Mouse (Mus musculus) heart, postnatal 10 days (tissue): ENCODE measurements around the gene Slc6a1. TPM values are rescaled to one million over a fixed set of nuclear protein-coding genes. Genes with fewer than 3 reads are reported as not detected.
"Not testable (repeated sequence)": the region's sequence is repeated elsewhere in the genome, so short reads cannot be mapped to it uniquely, and the experiment has no call there.

Experiments
- DNase-seq, 2 experiments: peaks; one replicate each; pipeline ENCODE4 v3.0.0; 2021
- intact Hi-C: fragments of 180-260 bp; cut with DNase I; formaldehyde crosslinking; loops from one replicate; pipeline ENCODE4 v1.15.1; 2025
- total RNA-seq, 2 experiments: library from RNA; stranded (reverse); gene quantifications; 2 replicates each; pipeline ENCODE4 v1.2.3; 2021

The Slc6a1 gene
- total RNA-seq, 2 experiments from 2014 or later = 0.10 to 0.20 TPM

DNA sequence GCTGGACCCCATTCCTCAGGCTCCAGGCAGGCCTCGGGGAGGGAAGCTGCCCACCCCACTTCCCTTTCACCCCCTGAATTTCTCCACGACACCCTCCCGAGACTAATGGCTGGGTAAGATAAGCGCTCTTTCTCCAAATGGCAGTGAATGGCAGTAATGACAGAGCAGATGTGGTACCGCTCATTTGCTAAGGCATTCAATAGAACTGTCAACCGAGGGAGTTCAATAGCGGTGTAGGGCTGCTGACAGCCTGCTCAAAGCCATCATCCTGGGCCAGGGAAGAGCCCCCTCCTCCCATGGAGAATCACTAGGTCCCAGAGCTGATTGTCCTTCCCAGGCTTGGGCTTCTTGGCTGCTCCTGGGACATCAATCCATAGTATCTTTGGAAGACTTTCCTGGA lies 6.7 kb downstream of the Slc6a1 start:
- DNase-seq = no peak
- intact Hi-C loops = no loop called here

DNA sequence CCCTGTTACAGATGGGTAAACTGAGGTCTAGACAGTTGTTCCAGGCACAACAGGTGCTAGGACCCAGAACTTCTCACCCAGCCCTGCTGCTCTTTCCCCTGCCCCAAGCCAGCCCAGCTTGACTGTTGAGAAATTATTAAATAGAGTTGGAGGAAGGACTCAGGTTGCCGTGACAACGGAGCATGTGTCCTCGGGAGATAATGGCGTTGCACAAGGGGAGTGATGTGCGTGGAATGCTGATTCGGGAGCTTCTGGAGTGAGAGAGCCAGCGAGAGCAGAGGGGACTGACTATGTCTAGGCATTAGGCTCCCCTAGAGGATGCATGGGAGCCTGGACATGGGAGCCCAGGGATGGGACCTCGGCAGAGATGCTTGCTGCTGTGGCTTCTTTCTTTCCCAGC lies 7.7 kb downstream of the Slc6a1 start:
- intact Hi-C loops = no loop called here
- no peak for DNase-seq

- intact Hi-C loops = no loop called here
These were observed 8.5 kb downstream of the Slc6a1 start for GRCm38 (mm10) chr6:114290929-114291328.

GRCm38 (mm10) chr6:114291396-114291795 lies 9.0 kb downstream of the Slc6a1 start:
- DNase-seq = no peak
- intact Hi-C loops = no loop called here

More at GRCm38 (mm10) chr6:114290929-114291328, 8.5 kb downstream of the Slc6a1 start:
- DNase-seq = no peak

DNA sequence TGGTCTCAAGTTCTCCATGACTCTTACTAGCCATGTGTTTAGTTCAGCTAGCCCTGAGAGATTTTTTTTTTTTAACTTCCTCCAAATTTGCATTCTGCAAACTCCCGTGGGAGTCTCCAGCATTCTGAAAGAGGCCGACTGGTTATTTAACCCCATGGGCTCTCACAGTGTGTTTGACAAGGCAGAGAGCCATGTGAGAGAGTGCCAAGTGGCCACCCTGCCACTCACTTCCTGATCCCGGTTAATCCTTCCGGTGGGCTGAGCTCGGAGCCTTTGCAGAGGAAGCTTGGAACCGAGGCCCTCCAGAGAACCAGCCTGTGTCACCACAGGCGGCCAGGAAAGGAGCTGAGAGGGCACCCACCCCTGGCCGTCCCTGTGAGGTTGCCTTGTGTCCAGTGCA lies 11.1 kb downstream of the Slc6a1 start:
- intact Hi-C loops = no loop called here
- peak in 1 of 2 experiments; percentile 11 for DNase-seq

DNA sequence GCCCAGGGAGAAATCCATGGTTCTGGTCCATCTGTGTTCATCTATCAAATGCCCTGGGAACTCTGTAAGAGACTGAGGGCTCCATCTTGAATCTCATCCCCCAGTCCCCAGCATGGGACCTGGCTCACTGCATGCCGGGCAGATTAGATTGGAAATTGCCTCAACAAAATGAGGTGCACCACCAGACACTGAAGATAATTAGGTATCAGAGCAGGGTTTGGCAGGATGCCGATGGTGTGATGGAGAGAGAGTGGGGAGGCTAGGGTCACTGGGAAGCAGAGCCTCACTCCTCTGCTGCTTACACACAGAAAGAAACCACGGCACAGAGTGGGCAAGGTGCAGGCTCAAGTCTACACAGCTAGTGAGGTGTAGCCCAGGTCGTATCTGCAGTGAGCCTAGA lies 12.7 kb downstream of the Slc6a1 start:
- intact Hi-C loops = no loop called here
- DNase-seq = no peak

DNA sequence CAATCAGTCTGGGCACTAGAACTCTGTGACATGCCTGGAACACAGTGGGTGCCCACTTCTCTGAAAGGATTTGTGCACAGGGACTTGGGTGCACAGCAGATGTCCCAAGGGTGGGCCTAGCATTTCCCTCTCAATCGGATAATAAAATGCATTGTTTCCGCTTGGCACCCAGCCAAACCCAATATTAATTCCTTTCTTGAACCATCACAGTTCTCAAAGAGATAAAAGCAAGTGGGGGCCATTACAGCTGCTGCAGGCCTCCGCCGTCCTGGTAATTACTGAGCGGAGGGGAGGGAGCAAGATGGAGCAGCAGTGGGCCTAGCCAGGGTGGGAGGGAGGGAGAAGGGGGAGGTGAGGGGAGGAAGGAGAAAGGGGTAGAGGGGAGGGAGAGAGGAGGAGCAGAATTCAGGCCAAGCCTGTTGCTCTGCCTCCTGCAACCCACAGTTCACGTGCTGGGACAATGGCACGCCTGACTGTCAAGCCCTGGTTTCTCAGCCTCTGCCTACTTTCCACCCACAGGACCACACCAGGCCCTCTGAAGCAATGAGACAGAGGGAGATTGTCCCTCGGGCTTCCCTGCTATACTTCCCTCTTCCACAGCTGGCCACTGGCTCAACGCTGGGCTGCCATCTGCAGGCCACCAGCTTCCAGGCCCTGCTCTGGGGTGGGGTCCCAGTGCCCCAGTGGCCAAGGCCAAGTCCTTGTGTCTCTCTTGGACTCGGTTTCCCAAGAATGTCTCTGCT lies 15.0 kb downstream of the Slc6a1 start:
- intact Hi-C loops = no loop called here
- DNase-seq = no peak

DNA sequence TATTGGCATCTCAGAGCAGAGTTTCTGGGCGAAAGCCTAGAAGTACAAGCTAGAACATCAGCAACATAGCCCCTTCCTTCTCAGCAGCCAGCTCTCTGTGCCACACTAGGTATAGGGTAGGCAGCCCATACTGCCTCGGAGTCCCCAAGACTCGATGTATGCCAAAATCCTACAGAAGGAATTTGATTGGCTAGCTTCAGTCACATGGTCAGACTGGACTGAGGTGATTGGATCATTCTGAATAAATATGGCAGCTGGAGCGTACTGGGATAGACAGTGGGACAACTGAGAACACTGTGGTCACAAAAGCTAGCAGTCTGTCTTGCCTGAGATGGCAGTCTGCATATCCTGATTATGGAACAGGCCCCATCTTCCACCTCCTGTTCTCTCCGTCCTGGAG lies 17.3 kb downstream of the Slc6a1 start:
- intact Hi-C loops = no loop called here
- DNase-seq = no peak

GRCm38 (mm10) chr6:114300737-114301136 lies 18.3 kb downstream of the Slc6a1 start:
- no peak for DNase-seq
- intact Hi-C loops = no loop called here

GRCm38 (mm10) chr6:114304668-114305067 lies 22.2 kb downstream of the Slc6a1 start:
- no peak for DNase-seq
- intact Hi-C loops = no loop called here

GRCm38 (mm10) chr6:114320511-114320910 lies 38.1 kb downstream of the Slc6a1 start:
- intact Hi-C loops = no loop called here
- no peak for DNase-seq

- DNase-seq = no peak
- intact Hi-C loops = no loop called here
These were observed 38.7 kb downstream of the Slc6a1 start for GRCm38 (mm10) chr6:114321146-114321545.

- DNase-seq = no peak
- intact Hi-C loops = no loop called here
These were observed 40.5 kb downstream of the Slc6a1 start for GRCm38 (mm10) chr6:114322914-114323313.

DNA sequence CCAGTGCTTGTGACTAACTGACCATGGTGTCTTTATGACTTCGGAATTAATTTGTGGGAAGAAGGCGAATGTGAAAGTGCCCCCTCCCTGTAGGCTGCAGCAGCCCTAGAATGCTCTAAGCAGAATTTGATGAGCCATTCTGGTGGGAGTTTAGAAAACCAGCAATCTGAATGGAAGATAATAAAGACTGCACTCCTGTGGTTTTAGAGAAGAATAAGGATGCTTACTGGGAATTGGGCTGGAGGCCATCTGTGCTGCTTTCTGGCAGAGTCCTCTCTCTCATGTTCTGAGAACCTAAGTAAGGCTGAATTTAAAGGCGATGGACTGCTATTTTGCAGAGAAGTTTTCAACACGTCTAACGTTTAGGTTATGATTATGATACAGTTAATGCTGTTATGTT lies 42.4 kb downstream of the Slc6a1 start:
- intact Hi-C loops = no loop called here
- no peak for DNase-seq

GRCm38 (mm10) chr6:114329597-114330470 lies 47.4 kb downstream of the Slc6a1 start:
- intact Hi-C loops = no loop called here
- DNase-seq = no peak

DNA sequence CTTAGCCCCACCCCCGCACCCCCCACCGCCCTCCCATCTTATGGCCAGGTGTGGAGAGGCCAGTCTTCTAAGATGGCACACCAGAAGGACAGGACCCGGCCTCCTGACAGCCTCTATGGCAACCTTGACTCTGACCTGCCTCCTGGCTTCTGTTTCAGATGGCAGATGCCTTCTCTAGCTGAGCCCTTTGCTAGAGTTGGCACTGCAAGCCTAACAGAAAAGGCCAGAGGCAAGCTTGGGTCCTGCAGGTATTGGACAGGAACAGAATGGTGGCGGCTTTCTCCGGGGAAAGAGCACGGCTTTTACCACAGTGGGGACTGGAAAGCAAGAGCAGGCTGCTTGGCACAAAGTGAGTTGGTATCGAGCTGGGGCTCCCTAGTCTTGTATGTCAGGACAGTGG lies 49.5 kb downstream of the Slc6a1 start:
- intact Hi-C loops = no loop called here
- DNase-seq = no peak

DNA sequence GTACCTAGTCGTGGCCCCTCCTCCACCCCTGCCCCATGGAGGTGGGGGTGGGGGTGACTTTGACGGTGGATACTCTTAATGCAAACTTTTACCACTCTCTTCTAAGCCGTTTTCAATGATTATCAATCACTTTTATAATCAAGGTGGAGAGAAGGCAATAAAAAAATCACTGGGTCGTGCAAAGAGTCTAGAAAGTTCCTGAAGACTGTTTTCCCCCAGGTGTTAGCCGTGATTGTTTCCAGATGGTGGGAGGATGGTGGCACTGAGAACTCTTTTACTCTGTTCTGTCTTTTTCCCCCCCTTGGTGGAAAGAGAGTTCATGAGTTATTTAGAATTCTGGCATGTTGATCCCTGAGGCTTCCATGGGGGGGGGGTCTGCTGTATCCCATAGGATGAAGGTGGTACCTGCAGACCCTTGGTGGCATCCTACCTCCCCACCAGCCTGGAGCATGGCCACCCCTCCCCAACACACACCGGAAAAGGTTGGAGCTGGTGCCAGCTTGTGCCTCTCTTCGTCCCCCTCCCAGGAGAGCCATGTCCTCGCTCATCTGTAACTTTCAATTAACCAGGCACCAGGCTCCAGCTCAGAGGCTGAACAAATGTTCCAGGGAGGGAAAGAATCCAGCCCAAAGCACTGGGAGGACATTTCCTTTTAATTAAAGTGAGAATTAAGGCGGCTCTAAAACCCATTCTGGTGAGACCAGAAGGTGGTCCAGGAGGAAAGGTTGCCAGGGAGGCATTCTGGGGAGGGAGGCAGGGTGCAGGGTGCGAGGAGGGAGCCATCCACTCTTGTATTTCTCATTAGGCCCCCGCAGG lies 53.9 kb downstream of the Slc6a1 start:
- no peak for DNase-seq
- intact Hi-C loops = no loop called here

DNA sequence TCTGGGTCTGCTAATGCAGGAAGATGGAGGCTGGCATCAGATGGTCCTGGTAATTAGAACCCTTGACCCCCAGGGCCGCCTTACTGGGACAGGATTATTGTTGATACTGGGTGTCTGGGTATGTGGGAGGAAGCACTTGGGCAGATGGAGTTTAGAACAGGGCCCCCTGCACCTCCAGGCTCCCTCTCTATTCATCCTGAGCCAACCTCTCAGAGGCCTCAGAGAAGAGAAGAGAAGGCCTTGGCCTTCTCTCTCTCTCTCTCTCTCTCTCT lies 54.4 kb downstream of the Slc6a1 start:
- DNase-seq = no peak
- intact Hi-C loops = no loop called here

GRCm38 (mm10) chr6:114341381-114341780 lies 58.9 kb downstream of the Slc6a1 start:
- DNase-seq, intact Hi-C loops: not testable (repeated sequence)

GRCm38 (mm10) chr6:114343740-114344139 lies 61.3 kb downstream of the Slc6a1 start:
- peak; percentile 48 to 69 for DNase-seq
- intact Hi-C loops = loop anchor here (1.0 to 2.0 kb wide), 3 partner anchors 119 to 355 kb away; no protein-coding TSS in a partner anchor

- peak; percentile 53 to 77 for DNase-seq
These were observed 62.7 kb downstream of the Slc6a1 start for GRCm38 (mm10) chr6:114345156-114345555.

More at GRCm38 (mm10) chr6:114345156-114345555, 62.7 kb downstream of the Slc6a1 start:
- intact Hi-C loops = loop anchor here (2.0 to 5.0 kb wide), 4 partner anchors 47 to 354 kb away; no protein-coding TSS in a partner anchor
